Mouse (Mus musculus) neutrophil, adult 59 days (primary cell): Measurements from ENCODE around the gene Klk10. TPM values are rescaled to one million over a fixed set of nuclear protein-coding genes. Genes with fewer than 3 reads are reported as not detected.

Experiments used
- total RNA-seq, 2 experiments: library from RNA; stranded (reverse); gene quantifications; 1 replicate in 1 of 2; 2 replicates in 1 of 2; pipeline ENCODE4 v1.2.4; 2023

The Klk10 gene
- not detected for total RNA-seq

DNA sequence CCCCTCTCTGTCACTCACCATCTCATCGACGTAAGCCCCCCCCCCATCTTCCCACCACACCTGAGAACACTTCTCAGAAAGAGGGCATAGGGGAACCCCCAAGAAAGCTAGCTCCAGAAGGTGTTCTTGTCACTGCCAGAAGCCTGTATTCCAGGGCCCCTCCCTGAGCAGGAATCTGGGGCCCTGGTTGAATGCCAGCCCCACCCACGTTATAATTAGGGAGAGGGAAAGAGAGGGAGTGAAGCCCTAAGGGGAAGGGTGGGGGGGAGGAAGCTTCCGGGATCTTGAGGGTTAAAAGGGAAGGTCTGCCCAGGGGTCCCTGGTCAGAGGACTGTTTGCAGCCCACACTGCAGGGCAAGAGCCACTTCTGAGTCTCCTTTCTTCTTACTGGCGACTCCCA is at the start of gene Klk10:
Klk10 (plus strand) TSS at position 290 of the 400 bp plus-strand sequence.

DNA sequence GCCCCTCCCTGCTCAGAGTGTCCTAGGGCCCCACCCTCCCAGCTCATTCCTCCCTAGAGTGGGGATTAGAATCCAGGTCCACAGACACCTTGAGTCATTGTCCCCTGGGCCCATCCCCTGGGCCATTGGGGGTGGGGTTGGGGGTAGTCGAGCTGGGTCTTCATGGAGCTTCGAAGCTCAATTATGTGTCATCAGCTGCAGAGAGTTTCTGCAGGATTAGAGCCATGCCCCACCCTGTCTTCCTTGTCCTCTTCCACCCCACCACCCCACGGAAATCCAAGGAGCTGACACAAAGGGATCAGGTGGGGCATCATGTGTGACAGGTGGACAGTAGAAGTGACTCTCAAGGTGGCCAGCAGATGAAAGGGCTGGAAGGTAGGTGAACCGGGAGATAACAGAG is 12.2 kb upstream of the Klk10 start, which contains the start of gene Klk12:
Klk12 (plus strand) TSS at position 301 of the 400 bp plus-strand sequence.

DNA sequence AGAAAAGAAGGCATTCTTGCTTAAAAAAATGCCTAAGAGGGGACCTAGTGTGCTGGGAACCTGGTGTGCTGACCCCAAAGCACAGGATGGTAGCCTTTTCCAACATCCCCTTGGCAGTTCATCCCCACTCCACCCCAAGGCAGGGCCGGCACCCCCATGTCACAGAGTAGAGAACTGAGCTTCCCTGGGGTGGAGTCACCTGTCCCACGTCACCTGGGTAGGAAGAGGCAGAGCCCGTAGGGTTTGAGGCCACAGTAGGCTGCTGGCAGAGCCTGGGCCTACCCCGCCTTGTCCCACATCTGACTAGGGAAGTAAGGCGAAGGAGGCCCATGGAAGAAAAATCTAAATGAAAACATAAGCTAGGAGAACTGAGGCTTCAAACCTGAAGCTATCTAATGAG is 6.5 kb upstream of the Klk10 start, which contains the start of gene Klk11:
Klk11 (plus strand) TSS at position 241 of the 400 bp plus-strand sequence.

DNA sequence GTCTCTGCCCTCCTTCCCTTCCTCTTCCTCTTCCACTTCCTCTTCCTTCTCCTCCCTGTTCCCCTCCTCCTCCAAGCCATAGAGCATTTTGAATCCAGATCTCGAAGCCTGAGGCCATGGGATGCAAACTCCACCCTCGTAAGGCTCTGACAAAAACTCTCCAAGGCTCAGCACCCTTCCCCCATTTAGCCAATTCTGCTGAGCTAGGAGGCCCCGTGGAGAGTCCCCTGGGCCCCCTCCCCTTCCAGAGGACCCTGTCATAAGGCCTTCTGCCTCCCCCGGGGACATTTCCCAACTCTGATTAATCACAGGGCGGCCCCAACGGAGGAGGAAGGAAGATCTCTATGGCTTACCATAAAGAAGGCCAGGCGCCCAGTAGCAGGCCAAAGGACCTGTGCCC is 10.8 kb downstream of the Klk10 start, which contains the start of gene Klk9:
Klk9 (plus strand) TSS at position 301 of the 400 bp plus-strand sequence.

DNA sequence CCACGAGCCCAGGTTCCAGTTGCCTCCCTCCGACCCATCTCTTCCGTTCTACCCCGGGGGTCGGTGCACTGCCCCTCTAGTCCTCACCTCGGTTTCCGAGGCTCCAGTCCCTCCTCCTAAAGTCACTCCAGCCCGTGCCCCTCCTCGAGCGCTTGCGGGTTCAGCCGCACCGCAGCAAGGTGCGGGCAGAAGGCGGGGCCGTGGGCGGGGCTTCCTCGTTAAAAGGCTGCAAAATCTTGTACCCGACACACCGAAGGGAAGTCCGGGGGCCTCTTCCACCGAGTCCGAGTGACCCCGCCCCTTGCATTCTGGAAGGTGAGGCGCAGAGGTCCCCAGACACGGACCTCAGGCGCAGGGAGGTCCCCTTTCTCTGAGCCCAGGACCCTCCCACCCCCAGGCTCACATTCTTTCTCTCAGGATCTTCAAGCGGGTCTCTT is 16.5 kb downstream of the Klk10 start, which contains the start of gene Klk8:
Klk8 (plus strand) TSS at position 245 of the 437 bp plus-strand sequence.

DNA sequence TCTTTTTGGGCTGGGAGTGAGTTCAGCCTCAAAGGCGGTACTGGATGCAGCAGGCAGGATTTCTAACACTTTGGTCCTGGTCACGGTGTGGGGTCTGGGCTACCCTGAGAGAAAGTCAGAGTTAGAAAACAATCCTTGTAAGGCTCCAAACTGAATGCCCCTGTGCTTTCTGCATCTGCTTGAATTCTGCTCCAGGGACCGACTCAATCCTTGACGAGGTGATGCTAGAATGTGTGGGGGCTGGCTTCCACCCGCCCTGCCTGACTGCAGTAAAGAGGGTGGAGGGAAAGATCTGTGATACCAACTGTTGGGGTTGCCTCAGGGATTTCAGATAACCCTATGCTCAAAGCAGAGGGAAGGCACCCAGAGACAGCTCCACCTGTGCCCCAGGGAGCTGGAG is 30.2 kb downstream of the Klk10 start, which contains the start of gene Klk7:
Klk7 (plus strand) TSS at position 301 of the 400 bp plus-strand sequence.

DNA sequence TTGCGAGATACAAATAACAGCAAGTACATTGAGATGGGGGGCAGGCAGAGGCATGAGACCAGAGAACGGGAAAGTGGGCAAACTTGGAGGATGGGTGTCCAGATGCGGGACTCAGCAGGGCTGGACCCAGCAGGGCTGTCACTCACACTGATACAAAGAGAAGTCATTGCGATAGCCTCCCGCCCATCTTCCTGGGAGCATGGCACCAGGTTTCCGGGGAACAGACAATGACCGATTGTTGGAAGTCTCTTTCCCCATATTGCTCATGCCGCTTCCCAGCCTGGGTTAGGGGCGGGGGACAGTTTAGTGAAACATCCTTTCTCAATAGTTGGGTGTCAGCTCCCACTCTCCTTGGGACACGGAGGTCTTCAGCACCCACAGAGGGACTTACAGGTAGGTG is 43.4 kb downstream of the Klk10 start, which contains the start of gene Klk6:
Klk6 (plus strand) TSS at position 301 of the 400 bp plus-strand sequence.

Other genes starting within 250 kb of the Klk10 start
- 100 to 1,000 TPM; 465 to 478 TPM for gene Cd33, start 236.6 kb upstream of the Klk10 start, total RNA-seq
- 1 to 10 TPM; 2.5 to 3.0 TPM for gene Zfp658, start 218.8 kb upstream of the Klk10 start, total RNA-seq
- gene Zfp719, start 201.4 kb upstream of the Klk10 start, total RNA-seq = 10 to 100 TPM; 10.9 to 12.6 TPM
- gene Zfp819, start 173.9 kb upstream of the Klk10 start, total RNA-seq = under 1 TPM; 0.62 to 0.78 TPM
- gene Ceacam18, start 146.3 kb upstream of the Klk10 start, total RNA-seq = not detected
- gene Siglece, start 120.9 kb upstream of the Klk10 start, total RNA-seq = 100 to 1,000 TPM; 152 to 169 TPM
- gene Ctu1, start 109.0 kb upstream of the Klk10 start, total RNA-seq = 1 to 10 TPM; 2.7 to 4.6 TPM
- gene Klk14, start 90.6 kb upstream of the Klk10 start, total RNA-seq = not detected
- gene Klk13, start 68.5 kb upstream of the Klk10 start, total RNA-seq = not detected
- gene Klk12, start 12.1 kb upstream of the Klk10 start, total RNA-seq = not detected
- gene Klk11, start 6.4 kb upstream of the Klk10 start, total RNA-seq = not detected
- gene Klk9, start 10.9 kb downstream of the Klk10 start, total RNA-seq = not detected
- gene Klk8, start 16.5 kb downstream of the Klk10 start, total RNA-seq = 1 to 10 TPM; 2.1 to 4.1 TPM
- not detected for gene Klk7, start 30.3 kb downstream of the Klk10 start, total RNA-seq
- not detected for gene Klk6, start 43.5 kb downstream of the Klk10 start, total RNA-seq
- gene Klk5, start 60.9 kb downstream of the Klk10 start, total RNA-seq = not detected
- gene Klk4, start 100.1 kb downstream of the Klk10 start, total RNA-seq = not detected
- not detected for gene Klk15, start 152.7 kb downstream of the Klk10 start, total RNA-seq
- not detected for gene Klk1b8, start 169.6 kb downstream of the Klk10 start, total RNA-seq
- not detected for gene Klk1b1, start 185.7 kb downstream of the Klk10 start, total RNA-seq
- not detected for gene Klk1b9, start 195.0 kb downstream of the Klk10 start, total RNA-seq
- gene Klk1b11, start 214.8 kb downstream of the Klk10 start, total RNA-seq = not detected
- not detected for gene Klk1b26, start 231.1 kb downstream of the Klk10 start, total RNA-seq